Mouse (Mus musculus) forebrain, embryonic 16.5 days (tissue): ENCODE measurements around the gene Cgnl1. TPM values are rescaled to one million over a fixed set of nuclear protein-coding genes. Genes with fewer than 3 reads are reported as not detected.
"Not testable (repeated sequence)": the region's sequence is repeated elsewhere in the genome, so short reads cannot be mapped to it uniquely, and the experiment has no call there.

ENCODE experiments used
- ATAC-seq: fragments of 200-750 bp; cut with Nextera tagmentation; 2 replicates; pipeline ENCODE4 v1.8.0; 2017; ENCODE audit warnings: mild to moderate bottlenecking, moderate library complexity
- H3K27ac ChIP-seq: fragments of 300-500 bp; sonication (generic); 2 replicates; pipeline ENCODE4 v1.5.1; 2014; ENCODE audit warnings: low read length, control low read depth
- H3K27me3 ChIP-seq: fragments of 300-500 bp; sonication (generic); replicated peaks from 2 replicates; pipeline ENCODE4 v1.6.1; 2014; ENCODE audit warnings: low read length; ENCODE audit not compliant: control insufficient read depth, insufficient read depth
- H3K36me3 ChIP-seq: fragments of 300-500 bp; sonication (generic); 2 replicates; pipeline ENCODE4 v1.6.1; 2014; ENCODE audit not compliant: control insufficient read depth, insufficient read depth
- H3K4me1 ChIP-seq: fragments of 300-500 bp; sonication (generic); replicated peaks from 2 replicates; pipeline ENCODE4 v1.6.1; 2014; ENCODE audit warnings: low read length; ENCODE audit not compliant: control insufficient read depth, insufficient read depth
- H3K4me2 ChIP-seq: fragments of 300-500 bp; sonication (generic); 2 replicates; pipeline ENCODE4 v1.6.1; 2014; ENCODE audit warnings: mild to moderate bottlenecking, low read length, control low read depth
- H3K4me3 ChIP-seq: fragments of 300-500 bp; sonication (generic); replicated peaks from 2 replicates; pipeline ENCODE4 v1.5.1; 2014; ENCODE audit warnings: mild to moderate bottlenecking, low read length, control low read depth
- H3K9ac ChIP-seq: fragments of 300-500 bp; sonication (generic); replicated peaks from 2 replicates; pipeline ENCODE4 v1.6.1; 2014; ENCODE audit warnings: low read depth, low read length, control low read depth
- H3K9me3 ChIP-seq: fragments of 300-500 bp; sonication (generic); 2 replicates; pipeline ENCODE4 v1.6.1; 2016; ENCODE audit warnings: low read length; ENCODE audit not compliant: control insufficient read depth
- WGBS: fragments of 180-500 bp; shearing (Covaris S2); extraction: QIAGEN DNeasy Blood & Tissue Kit; methylation state at CpG from one replicate; pipeline ENCODE4 v1.1.7; 2014; 5-methylcytosine and 5-hydroxymethylcytosine counted together
- polyA plus RNA-seq: library from polyadenylated mRNA; unstranded; fragments of >200 nt; fragmentation: Nextera tagmentation; extraction: Ambion mirVana; gene quantifications from 2 replicates; pipeline ENCODE4 v1.2.1, GENCODE M21; 2015

Gene Cgnl1
- polyA plus RNA-seq, 1 experiment from 2014 or later: 4.3 TPM

- not testable (repeated sequence) for ATAC-seq, H3K4me3 ChIP-seq, H3K36me3 ChIP-seq, H3K4me1 ChIP-seq, H3K9ac ChIP-seq, H3K27ac ChIP-seq, H3K27me3 ChIP-seq, H3K4me2 ChIP-seq, H3K9me3 ChIP-seq
- WGBS: 85% methylated on average over 5 of the region's 5 CpGs
Observed at GRCm38 (mm10) chr9:71620116-71620515, 151.3 kb downstream of the Cgnl1 start.

GRCm38 (mm10) chr9:71617363-71617762 is 154.0 kb downstream of the Cgnl1 start:
- Histone ChIP-seq H3K36me3 (no peaks in the 10 kb centered on the region), H3K4me3 (no peak overlapping the region), H3K9ac (no peak overlapping the region), H3K9me3 (no peaks in the 10 kb centered on the region), H3K27ac (no peak overlapping the region), H3K4me2 (no peak overlapping the region), H3K27me3 (no peaks in the 10 kb centered on the region), H3K4me1 (no peaks in the 10 kb centered on the region)
- WGBS: 55% methylated on average over 8 of the region's 8 CpGs
- no peak for ATAC-seq

- ATAC-seq: peak; percentile 72
- 8% methylated on average over 3 of the region's 3 CpGs for WGBS
Observed at GRCm38 (mm10) chr9:71616185-71616584, 155.2 kb downstream of the Cgnl1 start.

GRCm38 (mm10) chr9:71614643-71615042 is 156.8 kb downstream of the Cgnl1 start:
- no peaks in the 10 kb centered on the region for H3K9me3 ChIP-seq
- no peak overlapping the region for H3K9ac ChIP-seq
- H3K27me3 ChIP-seq: no peaks in the 10 kb centered on the region
- H3K4me2 ChIP-seq: no peak overlapping the region
- ATAC-seq: no peak
- H3K36me3 ChIP-seq: no peaks in the 10 kb centered on the region
- H3K27ac ChIP-seq: no peak overlapping the region
- H3K4me3 ChIP-seq: no peak overlapping the region
- WGBS: 22% methylated on average over 2 of the region's 2 CpGs
- H3K4me1 ChIP-seq: no peaks in the 10 kb centered on the region

More at GRCm38 (mm10) chr9:71616185-71616584, 155.2 kb downstream of the Cgnl1 start:
- no peaks in the 10 kb centered on the region for H3K36me3 ChIP-seq
- no peak overlapping the region for H3K27ac ChIP-seq
- H3K9ac ChIP-seq: no peak overlapping the region
- no peaks in the 10 kb centered on the region for H3K4me1 ChIP-seq
- H3K4me3 ChIP-seq: no peak overlapping the region
- H3K9me3 ChIP-seq: no peaks in the 10 kb centered on the region
- H3K27me3 ChIP-seq: no peaks in the 10 kb centered on the region
- no peak overlapping the region for H3K4me2 ChIP-seq

GRCm38 (mm10) chr9:71612981-71613380 is 158.4 kb downstream of the Cgnl1 start:
- ATAC-seq: no peak
- H3K4me2 ChIP-seq: no peak overlapping the region
- no peak overlapping the region for H3K27ac ChIP-seq
- 96% methylated on average over 6 of the region's 6 CpGs for WGBS
- H3K4me3 ChIP-seq: no peak overlapping the region
- H3K4me1 ChIP-seq: no peaks in the 10 kb centered on the region
- H3K9ac ChIP-seq: no peak overlapping the region
- H3K9me3 ChIP-seq: no peaks in the 10 kb centered on the region
- H3K27me3 ChIP-seq: no peaks in the 10 kb centered on the region
- H3K36me3 ChIP-seq: no peaks in the 10 kb centered on the region

- ATAC-seq: no peak
- Histone ChIP-seq H3K9me3 (no peaks in the 10 kb centered on the region), H3K4me1 (no peaks in the 10 kb centered on the region), H3K36me3 (no peaks in the 10 kb centered on the region), H3K27me3 (no peaks in the 10 kb centered on the region), H3K4me2 (no peak overlapping the region), H3K4me3 (no peak overlapping the region), H3K27ac (no peak overlapping the region), H3K9ac (no peak overlapping the region)
- WGBS: 66% methylated on average over 4 of the region's 4 CpGs
Observed at GRCm38 (mm10) chr9:71611876-71612275, 159.5 kb downstream of the Cgnl1 start.

GRCm38 (mm10) chr9:71609010-71609409 is 162.4 kb downstream of the Cgnl1 start:
- Histone ChIP-seq H3K27ac (no peak overlapping the region), H3K4me3 (no peak overlapping the region), H3K36me3 (no peaks in the 10 kb centered on the region), H3K9me3 (no peaks in the 10 kb centered on the region), H3K4me1 (no peaks in the 10 kb centered on the region), H3K9ac (no peak overlapping the region), H3K27me3 (no peaks in the 10 kb centered on the region), H3K4me2 (no peak overlapping the region)
- 71% methylated on average over 6 of the region's 6 CpGs for WGBS
- ATAC-seq: no peak

- Histone ChIP-seq H3K9me3 (no peaks in the 10 kb centered on the region), H3K9ac (no peak overlapping the region), H3K4me1 (no peaks in the 10 kb centered on the region), H3K36me3 (no peaks in the 10 kb centered on the region), H3K27me3 (no peaks in the 10 kb centered on the region), H3K4me2 (no peak overlapping the region), H3K4me3 (no peak overlapping the region), H3K27ac (no peak overlapping the region)
- no peak for ATAC-seq
- WGBS: 80% methylated on average over 13 of the region's 13 CpGs
Observed at GRCm38 (mm10) chr9:71606296-71607057, 164.9 kb downstream of the Cgnl1 start.

- no peak overlapping the region for H3K9ac ChIP-seq
- no peak overlapping the region for H3K4me2 ChIP-seq
- H3K4me3 ChIP-seq: no peak overlapping the region
- H3K4me1 ChIP-seq: no peaks in the 10 kb centered on the region
- H3K36me3 ChIP-seq: no peaks in the 10 kb centered on the region
- H3K9me3 ChIP-seq: no peaks in the 10 kb centered on the region
- no peak for ATAC-seq
- no peaks in the 10 kb centered on the region for H3K27me3 ChIP-seq
- no peak overlapping the region for H3K27ac ChIP-seq
- WGBS: 44% methylated on average over 6 of the region's 6 CpGs
Observed at GRCm38 (mm10) chr9:71604914-71605635, 166.3 kb downstream of the Cgnl1 start.
